In genomic region chr4:132747664-132748259, GRCm38 (mm10) we compare ENCODE assay signal across 8 mouse cellular contexts. TPM values are rescaled to one million over a fixed set of nuclear protein-coding genes. Genes with fewer than 3 reads are reported as not detected.
A peak's percentile ranks its signal among the peaks of the same experiment; 100 is the strongest.
DNase-seq lines count a peak whose midpoint lies in the region; ATAC-seq lines count a peak whose summit lies in the region.

No protein-coding gene starts in this region.

- DNase-seq in adrenal gland, adult 2 months = peak; percentile 50
- no peak for DNase-seq in adrenal gland, adult 18-20 months (ENCODE audit: low spot score in 2 of 2)
- DNase-seq in kidney, adult 9 months = peak; percentile 67
- peak; percentile 63 for DNase-seq in lung, postnatal 14 days
- peak; percentile 33 for DNase-seq in thymus, postnatal 14 days
- DNase-seq in urinary bladder, postnatal 4 days (ENCODE audit: low spot score in 2 of 2) = no peak
- DNase-seq in cerebellum, adult 9-10 months = no peak

- ATAC-seq in granulocyte monocyte progenitor cell, adult 5-6 weeks (replicated peaks; ENCODE audit: poor library complexity, severe bottlenecking) = peak; percentile 79

RNA-seq across cellular contexts. Expression of gene Smpdl3b, which starts 9.3 kb away (rescaled TPM):
- total RNA-seq in adrenal gland, adult 2 months (2021) = 10 to 100 TPM in 1 of 2 experiments, 1 to 10 TPM in 1; 1.7 to 24.2 TPM
- 15.5 and 32.0 TPM in 2 replicates for polyA plus RNA-seq in adrenal gland, adult 2 months (2012; rRNA removed)
- 10 to 100 TPM in 1 of 2 experiments, under 1 TPM in 1; 0.83 to 15.0 TPM for total RNA-seq in adrenal gland, adult 18-20 months (2021)
- total RNA-seq in granulocyte monocyte progenitor cell, adult 5-6 weeks (2014; fragmentation: Nextera tagmentation) = 0.47 TPM in 1 of 2 replicates, not detected in the other
- total RNA-seq in granulocyte monocyte progenitor cell, adult 5-6 weeks (2017) = 1.7 TPM in 1 of 2 replicates, not detected in the other

RNA-seq across cellular contexts. Expression of gene Xkr8, which starts 15.4 kb away (rescaled TPM):
- total RNA-seq in adrenal gland, adult 2 months (2021) = 1 to 10 TPM; 5.0 to 6.7 TPM
- 7.2 and 10.0 TPM in 2 replicates for polyA plus RNA-seq in adrenal gland, adult 2 months (2012; rRNA removed)
- 1 to 10 TPM; 4.2 to 5.9 TPM for total RNA-seq in adrenal gland, adult 18-20 months (2021)
- total RNA-seq in granulocyte monocyte progenitor cell, adult 5-6 weeks (2014; fragmentation: Nextera tagmentation) = 2.9 and 4.4 TPM in 2 replicates
- 5.1 and 15.0 TPM in 2 replicates for total RNA-seq in granulocyte monocyte progenitor cell, adult 5-6 weeks (2017)

RNA-seq across cellular contexts. Expression of gene Rpa2, which starts 20.4 kb away (rescaled TPM):
- 1 to 10 TPM; 6.0 to 9.5 TPM for total RNA-seq in adrenal gland, adult 2 months (2021)
- polyA plus RNA-seq in adrenal gland, adult 2 months (2012; rRNA removed) = 6.9 and 12.5 TPM in 2 replicates
- total RNA-seq in adrenal gland, adult 18-20 months (2021) = 1 to 10 TPM; 5.2 to 7.2 TPM
- 87.0 and 114 TPM in 2 replicates for total RNA-seq in granulocyte monocyte progenitor cell, adult 5-6 weeks (2014; fragmentation: Nextera tagmentation)
- total RNA-seq in granulocyte monocyte progenitor cell, adult 5-6 weeks (2017) = 66.8 and 69.9 TPM in 2 replicates

RNA-seq across cellular contexts. Expression of gene Themis2, which starts 48.4 kb away (rescaled TPM):
- total RNA-seq in adrenal gland, adult 2 months (2021) = 1 to 10 TPM; 1.6 to 3.0 TPM
- polyA plus RNA-seq in adrenal gland, adult 2 months (2012; rRNA removed) = 4.2 and 4.3 TPM in 2 replicates
- total RNA-seq in adrenal gland, adult 18-20 months (2021) = 1 to 10 TPM; 1.7 to 3.3 TPM
- total RNA-seq in granulocyte monocyte progenitor cell, adult 5-6 weeks (2014; fragmentation: Nextera tagmentation) = 43.6 and 56.7 TPM in 2 replicates
- total RNA-seq in granulocyte monocyte progenitor cell, adult 5-6 weeks (2017) = 18.4 and 18.7 TPM in 2 replicates

Comparison
In these comparisons a context has a peak if more than half of its experiments do, and no peak if none do; other contexts are left out.
1. DNase-seq: peak in adrenal gland, adult 2 months (single experiment), kidney, adult 9 months (single experiment), lung, postnatal 14 days (single experiment) and thymus, postnatal 14 days (single experiment); none in adrenal gland, adult 18-20 months (0 of 2), urinary bladder, postnatal 4 days (0 of 2) and cerebellum, adult 9-10 months (single experiment).
2. RNA of gene Rpa2, which starts 20.4 kb away (total RNA-seq): 66.8 to 114 TPM in granulocyte monocyte progenitor cell, adult 5-6 weeks; 6.0 to 9.5 TPM in adrenal gland, adult 2 months and 5.2 to 7.2 TPM in adrenal gland, adult 18-20 months; every median in the first group is over 4 times any median in the second.